Mouse (Mus musculus): Measurements from ENCODE around the gene Fdps. TPM values are rescaled to one million over a fixed set of nuclear protein-coding genes. Genes with fewer than 3 reads are reported as not detected.

Gene Fdps
- polyA plus RNA-seq, 1 experiment = 58.1 TPM

GRCm38 (mm10) chr3:89129908-89130307, 28.1 kb upstream of the Fdps start:
- H3K27me3 ChIP-seq (ENCODE audit: control insufficient read depth, insufficient read depth, low read length) = no peaks in the 10 kb centered on the region; the same call in 1 of the 2 replicates
- no peaks in the 10 kb centered on the region for H3K36me3 ChIP-seq (ENCODE audit: control insufficient read depth, insufficient read depth, low read length)
- 0 out of 2 replicates have a peak, but pooled peaks cover 5% of the 10 kb centered on the region for H3K4me1 ChIP-seq (replicated peaks; ENCODE audit: control insufficient read depth, insufficient read depth, low read length)
- H3K4me3 ChIP-seq (ENCODE audit: control insufficient read depth, insufficient read depth, low read length) = no peak overlapping the region
- no peak for DNase-seq
- 93% methylated on average over 3 of the region's 3 CpGs for WGBS
- TF ChIP-seq CTCF (IDR thresholded peaks at IDR 0.05; ENCODE audit: borderline replicate concordance, control insufficient read depth, extremely low read depth, insufficient read depth, low read length, poor library complexity) = no peak
- no peak for TF ChIP-seq POLR2A (IDR thresholded peaks at IDR 0.05; ENCODE audit: control insufficient read depth, extremely low read depth, insufficient read depth, low read length, poor library complexity)
- H3K27ac ChIP-seq (ENCODE audit: control insufficient read depth, insufficient read depth, low read length) = no peak overlapping the region

GRCm38 (mm10) chr3:89125981-89126380, 24.2 kb upstream of the Fdps start:
- 94% methylated on average over 3 of the region's 3 CpGs for WGBS
- DNase-seq = no peak
- TF ChIP-seq POLR2A (IDR thresholded peaks at IDR 0.05; ENCODE audit: control insufficient read depth, extremely low read depth, insufficient read depth, low read length, poor library complexity) = no peak
- TF ChIP-seq CTCF (IDR thresholded peaks at IDR 0.05; ENCODE audit: borderline replicate concordance, control insufficient read depth, extremely low read depth, insufficient read depth, low read length, poor library complexity) = no peak

GRCm38 (mm10) chr3:89124241-89124640, 22.5 kb upstream of the Fdps start:
- 80% methylated on average over 3 of the region's 3 CpGs for WGBS
- TF ChIP-seq POLR2A (IDR thresholded peaks at IDR 0.05; ENCODE audit: control insufficient read depth, extremely low read depth, insufficient read depth, low read length, poor library complexity) = no peak
- no peak for TF ChIP-seq CTCF (IDR thresholded peaks at IDR 0.05; ENCODE audit: borderline replicate concordance, control insufficient read depth, extremely low read depth, insufficient read depth, low read length, poor library complexity)
- no peak for DNase-seq
- Histone ChIP-seq H3K4me3 (ENCODE audit: control insufficient read depth, insufficient read depth, low read length) (no peak overlapping the region), H3K27ac (ENCODE audit: control insufficient read depth, insufficient read depth, low read length) (no peak overlapping the region), H3K4me1 (replicated peaks; ENCODE audit: control insufficient read depth, insufficient read depth, low read length) (no peaks in the 10 kb centered on the region), H3K27me3 (ENCODE audit: control insufficient read depth, insufficient read depth, low read length) (no peaks in the 10 kb centered on the region), H3K36me3 (ENCODE audit: control insufficient read depth, insufficient read depth, low read length) (no peaks in the 10 kb centered on the region)

More at GRCm38 (mm10) chr3:89125981-89126380, 24.2 kb upstream of the Fdps start:
- H3K27me3 ChIP-seq (ENCODE audit: control insufficient read depth, insufficient read depth, low read length) = no peaks in the 10 kb centered on the region
- H3K36me3 ChIP-seq (ENCODE audit: control insufficient read depth, insufficient read depth, low read length) = no peaks in the 10 kb centered on the region
- H3K4me3 ChIP-seq (ENCODE audit: control insufficient read depth, insufficient read depth, low read length) = no peak overlapping the region
- H3K4me1 ChIP-seq (replicated peaks; ENCODE audit: control insufficient read depth, insufficient read depth, low read length) = no peaks in the 10 kb centered on the region
- no peak overlapping the region for H3K27ac ChIP-seq (ENCODE audit: control insufficient read depth, insufficient read depth, low read length)

GRCm38 (mm10) chr3:89123313-89123712, 21.6 kb upstream of the Fdps start:
- TF ChIP-seq CTCF (IDR thresholded peaks at IDR 0.05; ENCODE audit: borderline replicate concordance, control insufficient read depth, extremely low read depth, insufficient read depth, low read length, poor library complexity) (no peak), POLR2A (IDR thresholded peaks at IDR 0.05; ENCODE audit: control insufficient read depth, extremely low read depth, insufficient read depth, low read length, poor library complexity) (no peak)
- DNase-seq = no peak
- Histone ChIP-seq H3K27ac (ENCODE audit: control insufficient read depth, insufficient read depth, low read length) (no peak overlapping the region), H3K4me1 (replicated peaks; ENCODE audit: control insufficient read depth, insufficient read depth, low read length) (no peaks in the 10 kb centered on the region), H3K4me3 (ENCODE audit: control insufficient read depth, insufficient read depth, low read length) (no peak overlapping the region), H3K36me3 (ENCODE audit: control insufficient read depth, insufficient read depth, low read length) (no peaks in the 10 kb centered on the region), H3K27me3 (ENCODE audit: control insufficient read depth, insufficient read depth, low read length) (no peaks in the 10 kb centered on the region)
- WGBS = 77% methylated on average over 2 of the region's 2 CpGs

GRCm38 (mm10) chr3:89115522-89115921, 13.8 kb upstream of the Fdps start:
- DNase-seq = peak; percentile 46
- 17% methylated on average over 2 of the region's 2 CpGs for WGBS

GRCm38 (mm10) chr3:89113058-89113457, 11.3 kb upstream of the Fdps start:
- no peak for DNase-seq
- TF ChIP-seq CTCF (IDR thresholded peaks at IDR 0.05; ENCODE audit: borderline replicate concordance, control insufficient read depth, extremely low read depth, insufficient read depth, low read length, poor library complexity) (no peak), POLR2A (IDR thresholded peaks at IDR 0.05; ENCODE audit: control insufficient read depth, extremely low read depth, insufficient read depth, low read length, poor library complexity) (no peak)
- Histone ChIP-seq H3K36me3 (ENCODE audit: control insufficient read depth, insufficient read depth, low read length) (no peaks in the 10 kb centered on the region), H3K4me3 (ENCODE audit: control insufficient read depth, insufficient read depth, low read length) (no peak overlapping the region), H3K4me1 (replicated peaks; ENCODE audit: control insufficient read depth, insufficient read depth, low read length) (no peaks in the 10 kb centered on the region), H3K27ac (ENCODE audit: control insufficient read depth, insufficient read depth, low read length) (no peak overlapping the region), H3K27me3 (ENCODE audit: control insufficient read depth, insufficient read depth, low read length) (no peaks in the 10 kb centered on the region)
- WGBS = 94% methylated on average over 4 of the region's 4 CpGs

More at GRCm38 (mm10) chr3:89115522-89115921, 13.8 kb upstream of the Fdps start:
- H3K4me3 ChIP-seq (ENCODE audit: control insufficient read depth, insufficient read depth, low read length) = no peak overlapping the region
- no peaks in the 10 kb centered on the region for H3K36me3 ChIP-seq (ENCODE audit: control insufficient read depth, insufficient read depth, low read length)
- no peaks in the 10 kb centered on the region for H3K27me3 ChIP-seq (ENCODE audit: control insufficient read depth, insufficient read depth, low read length)
- H3K4me1 ChIP-seq (replicated peaks; ENCODE audit: control insufficient read depth, insufficient read depth, low read length) = no peaks in the 10 kb centered on the region
- TF ChIP-seq POLR2A (IDR thresholded peaks at IDR 0.05; ENCODE audit: control insufficient read depth, extremely low read depth, insufficient read depth, low read length, poor library complexity) (no peak), CTCF (IDR thresholded peaks at IDR 0.05; ENCODE audit: borderline replicate concordance, control insufficient read depth, extremely low read depth, insufficient read depth, low read length, poor library complexity) (no peak)
- no peak overlapping the region for H3K27ac ChIP-seq (ENCODE audit: control insufficient read depth, insufficient read depth, low read length)

GRCm38 (mm10) chr3:89108146-89108545, 6.4 kb upstream of the Fdps start:
- H3K4me3 ChIP-seq (ENCODE audit: control insufficient read depth, insufficient read depth, low read length) = no peak overlapping the region
- no peaks in the 10 kb centered on the region for H3K36me3 ChIP-seq (ENCODE audit: control insufficient read depth, insufficient read depth, low read length)
- whole genome bisulfite sequencing = 88% methylated on average over 1 of the region's 1 CpGs
- DNase-seq = no peak
- no peaks in the 10 kb centered on the region for H3K4me1 ChIP-seq (replicated peaks; ENCODE audit: control insufficient read depth, insufficient read depth, low read length)
- H3K27me3 ChIP-seq (ENCODE audit: control insufficient read depth, insufficient read depth, low read length) = no peaks in the 10 kb centered on the region
- no peak for TF ChIP-seq POLR2A (IDR thresholded peaks at IDR 0.05; ENCODE audit: control insufficient read depth, extremely low read depth, insufficient read depth, low read length, poor library complexity)
- no peak for TF ChIP-seq CTCF (IDR thresholded peaks at IDR 0.05; ENCODE audit: borderline replicate concordance, control insufficient read depth, extremely low read depth, insufficient read depth, low read length, poor library complexity)
- no peak overlapping the region for H3K27ac ChIP-seq (ENCODE audit: control insufficient read depth, insufficient read depth, low read length)

Data from thymus, adult 2 months (tissue).